Mouse (Mus musculus): Measurements from ENCODE around the gene Fam126a. TPM values are rescaled to one million over a fixed set of nuclear protein-coding genes. Genes with fewer than 3 reads are reported as not detected.

Gene Fam126a
- 11.1 and 11.4 TPM in 2 replicates for polyA plus RNA-seq (2012; rRNA removed)

GRCm38 (mm10) chr5:24030579-24030969 lies at the start of gene Fam126a:
TSS of gene Fam126a (minus strand) at chr5:24030690.

Other genes with a start within 250 kb of the Fam126a start
- gene Pus7, start 247.0 kb downstream of the Fam126a start, polyA plus RNA-seq (2012; rRNA removed) = 7.2 and 8.9 TPM in 2 replicates
- gene Rint1, start 243.0 kb downstream of the Fam126a start, polyA plus RNA-seq (2012; rRNA removed) = 11.2 and 12.7 TPM in 2 replicates
- gene Tomm7, start 186.5 kb downstream of the Fam126a start, polyA plus RNA-seq (2012; rRNA removed) = 50.0 and 51.4 TPM in 2 replicates
- 7.7 and 7.9 TPM in 2 replicates for gene Klhl7, start 69.9 kb upstream of the Fam126a start, polyA plus RNA-seq (2012; rRNA removed)
- gene Nupl2, start 134.3 kb upstream of the Fam126a start, polyA plus RNA-seq (2012; rRNA removed) = 3.3 and 3.4 TPM in 2 replicates

Measured in liver, embryonic 18 days (tissue).